Mouse (Mus musculus) stomach, embryonic 14.5 days (tissue): Measurements from ENCODE around the gene Nfkbiz. TPM values are rescaled to one million over a fixed set of nuclear protein-coding genes. Genes with fewer than 3 reads are reported as not detected.
A peak's percentile ranks its signal among the peaks of the same experiment; 100 is the strongest.
"Not testable (repeated sequence)": the region's sequence is repeated elsewhere in the genome, so short reads cannot be mapped to it uniquely, and the experiment has no call there.

Experiments
- ATAC-seq: fragments of 200-750 bp; cut with Nextera tagmentation; 2 replicates; pipeline ENCODE4 v1.8.0; 2017; ENCODE audit warnings: low read depth, moderate TSS enrichment; ENCODE audit not compliant: insufficient number of reproducible peaks, insufficient read depth, low FRiP score
- H3K27ac ChIP-seq: fragments of 300-500 bp; sonication (generic); 2 replicates; pipeline ENCODE4 v1.5.1; 2014; ENCODE audit warnings: mild to moderate bottlenecking, low read length, moderate library complexity, mixed read lengths
- H3K27me3 ChIP-seq: fragments of 300-500 bp; sonication (generic); 2 replicates; pipeline ENCODE4 v1.6.1; 2014; ENCODE audit warnings: low read length, control low read depth, mixed read lengths; ENCODE audit not compliant: control insufficient read depth, insufficient read depth
- H3K36me3 ChIP-seq: fragments of 300-500 bp; sonication (generic); 2 replicates; pipeline ENCODE4 v1.6.1; 2014; ENCODE audit warnings: mild to moderate bottlenecking, control low read depth, low read length, moderate library complexity, mixed read lengths; ENCODE audit not compliant: control insufficient read depth, insufficient read depth
- H3K4me1 ChIP-seq: fragments of 300-500 bp; sonication (generic); 2 replicates; pipeline ENCODE4 v1.6.1; 2014; ENCODE audit warnings: low read length, control low read depth, mixed read lengths; ENCODE audit not compliant: control insufficient read depth, insufficient read depth
- H3K4me2 ChIP-seq: fragments of 300-500 bp; sonication (generic); replicated peaks from 2 replicates; pipeline ENCODE4 v1.6.1; 2014; ENCODE audit warnings: low read depth, low read length, control low read depth
- H3K4me3 ChIP-seq: fragments of 300-500 bp; sonication (generic); 2 replicates; pipeline ENCODE4 v1.5.1; 2014; ENCODE audit warnings: low read depth, low read length, control low read depth
- H3K9ac ChIP-seq: fragments of 300-500 bp; sonication (generic); replicated peaks from 2 replicates; pipeline ENCODE4 v1.6.1; 2014; ENCODE audit warnings: low read depth, mild to moderate bottlenecking, control low read depth, low read length, moderate library complexity, mixed read lengths
- H3K9me3 ChIP-seq: fragments of 300-500 bp; sonication (generic); 2 replicates; pipeline ENCODE4 v1.6.1; 2016; ENCODE audit warnings: low read depth, low read length, control low read depth; ENCODE audit not compliant: control insufficient read depth
- WGBS: fragments of 180-500 bp; shearing (Covaris S2); extraction: QIAGEN DNeasy Blood & Tissue Kit; methylation state at CpG from one replicate; pipeline ENCODE4 v1.1.7; 2014; 5-methylcytosine and 5-hydroxymethylcytosine counted together
- polyA plus RNA-seq: library from polyadenylated mRNA; unstranded; fragments of >200 nt; fragmentation: Nextera tagmentation; extraction: Ambion mirVana; gene quantifications from 2 replicates; pipeline ENCODE4 v1.2.1, GENCODE M21; 2014

Gene Nfkbiz
- polyA plus RNA-seq, result 6.4 and 8.3 TPM in 2 replicates

DNA sequence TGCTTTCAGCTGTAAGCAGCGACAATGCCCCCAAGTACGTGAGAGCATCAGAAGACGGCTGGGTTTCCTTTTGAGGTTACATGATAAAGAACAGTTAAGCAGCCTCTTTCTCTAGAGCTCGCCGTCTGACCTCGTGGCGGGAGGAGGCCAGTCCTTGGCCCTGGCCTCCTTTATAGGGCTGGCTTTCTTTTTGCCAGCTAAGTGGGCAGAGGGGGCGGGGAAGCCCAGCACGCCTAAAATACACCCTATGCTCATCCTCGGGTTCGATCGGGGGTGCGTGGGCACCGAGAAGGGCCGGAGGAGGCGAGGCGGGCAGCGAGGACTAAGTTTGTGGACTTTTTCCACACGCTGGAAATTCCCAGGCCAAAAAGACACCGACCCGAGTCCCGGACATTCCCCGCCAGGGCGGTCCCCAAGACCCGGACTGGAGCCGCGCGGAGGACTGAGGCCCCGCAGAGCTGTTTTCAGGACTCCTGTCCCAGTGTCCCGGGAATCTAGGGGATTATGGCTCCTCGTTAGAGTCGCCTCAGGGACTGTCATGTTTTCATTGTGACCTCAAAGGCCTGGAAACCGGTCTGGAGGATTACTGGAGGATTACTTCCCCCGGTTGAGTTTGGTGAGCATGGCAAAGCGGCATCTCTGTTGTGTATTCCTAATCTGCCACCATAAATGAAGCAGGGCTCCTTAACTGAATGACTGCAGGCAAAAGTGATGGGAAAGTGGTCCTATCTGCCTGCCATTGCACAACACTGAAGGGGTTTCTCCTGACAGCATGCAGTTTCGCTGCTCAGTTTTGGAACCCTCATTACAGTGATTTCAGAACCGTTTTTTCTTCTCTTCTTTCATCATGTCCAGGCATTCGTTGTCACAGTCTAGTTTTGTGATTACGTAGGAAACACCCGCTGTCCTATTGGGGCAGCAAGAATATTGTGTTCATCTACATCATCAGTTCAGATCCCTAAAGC is at the start of gene Nfkbiz:
Gene Nfkbiz, minus strand, starts transcription at position 390 of the 965 bp plus-strand sequence.
- peak within 1 kb of the TSS; percentile 72 for H3K27ac ChIP-seq
- H3K4me1 ChIP-seq, result no peaks in the 10 kb centered on the region
- no peaks in the 10 kb centered on the region for H3K27me3 ChIP-seq
- no peaks in the 10 kb centered on the region for H3K9me3 ChIP-seq
- peak; percentile 91 for ATAC-seq
- H3K4me3 ChIP-seq, result peak within 1 kb of the TSS; percentile 61
- peak within 1 kb of the TSS; percentile 72 for H3K4me2 ChIP-seq
- H3K9ac ChIP-seq, result peak within 1 kb of the TSS; percentile 61
- WGBS, result under 1% methylated on average over 40 of the region's 40 CpGs
- no peaks in the 10 kb centered on the region for H3K36me3 ChIP-seq

- H3K27ac ChIP-seq, result no peak overlapping the region
- ATAC-seq, result no peak
- no peaks in the 10 kb centered on the region for H3K9me3 ChIP-seq
- no peak overlapping the region for H3K9ac ChIP-seq
- peaks cover 4% of the 10 kb centered on the region; the same call in 1 of the 2 replicates for H3K36me3 ChIP-seq
- no peaks in the 10 kb centered on the region for H3K4me1 ChIP-seq
- H3K4me3 ChIP-seq, result no peak overlapping the region
- no peaks in the 10 kb centered on the region for H3K27me3 ChIP-seq
- no peak overlapping the region for H3K4me2 ChIP-seq
- WGBS, result 62% methylated on average over 7 of the region's 7 CpGs
These were observed 49.3 kb upstream of the Nfkbiz start for GRCm38 (mm10) chr16:55887814-55888583.

- Histone ChIP-seq H3K27me3 (no peaks in the 10 kb centered on the region), H3K27ac (no peak overlapping the region), H3K36me3 (no peaks in the 10 kb centered on the region), H3K9ac (no peak overlapping the region), H3K4me2 (no peak overlapping the region), H3K9me3 (no peaks in the 10 kb centered on the region), H3K4me3 (no peak overlapping the region), H3K4me1 (no peaks in the 10 kb centered on the region)
- ATAC-seq, result no peak
- WGBS, result 85% methylated on average over 11 of the region's 11 CpGs
These were observed 45.5 kb upstream of the Nfkbiz start for GRCm38 (mm10) chr16:55884246-55884645.

DNA sequence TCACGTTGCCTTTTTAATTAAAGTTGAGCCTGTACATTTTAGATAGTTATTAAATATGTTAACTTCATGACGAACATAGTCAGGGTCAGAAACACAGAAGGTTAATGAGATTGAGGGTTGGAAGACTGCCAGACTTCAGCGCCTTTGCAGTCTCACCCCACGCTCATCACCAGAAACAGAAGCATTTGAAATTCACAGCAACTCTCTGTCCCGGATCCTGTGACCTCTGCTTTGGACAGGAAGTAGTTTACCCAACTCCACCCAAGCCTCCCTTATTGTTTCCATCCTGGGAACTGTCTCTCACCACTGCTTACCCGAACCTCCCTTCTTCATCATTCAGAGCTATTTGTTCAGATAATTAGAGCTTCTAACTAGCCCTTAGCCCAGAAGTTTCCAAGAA is 37.3 kb upstream of the Nfkbiz start:
- Histone ChIP-seq H3K4me3 (no peak overlapping the region), H3K9ac (no peak overlapping the region), H3K9me3 (no peaks in the 10 kb centered on the region), H3K27me3 (no peaks in the 10 kb centered on the region), H3K27ac (no peak overlapping the region), H3K36me3 (no peaks in the 10 kb centered on the region), H3K4me2 (no peak overlapping the region), H3K4me1 (no peaks in the 10 kb centered on the region)
- 61% methylated on average over 6 of the region's 6 CpGs for WGBS
- ATAC-seq, result no peak

DNA sequence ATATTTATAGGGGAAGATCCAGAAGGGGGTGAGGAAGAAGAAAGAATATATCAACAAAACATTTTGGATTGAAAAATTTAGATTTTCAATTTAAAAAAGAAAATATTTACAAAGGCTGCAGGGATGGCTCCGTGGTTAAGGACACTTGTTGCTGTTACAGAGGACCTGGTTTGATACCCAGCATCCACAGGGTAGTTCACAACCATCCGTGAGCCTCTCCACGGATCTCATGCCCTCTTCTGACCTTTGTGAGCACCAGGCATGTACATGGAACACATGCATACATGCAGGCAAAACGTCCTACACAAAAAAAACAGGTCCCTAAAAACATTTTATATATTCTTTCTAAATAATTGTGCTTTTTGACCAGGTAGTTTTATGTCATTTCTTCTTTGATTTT is 25.1 kb upstream of the Nfkbiz start:
- Histone ChIP-seq H3K4me2 (no peak overlapping the region), H3K27ac (no peak overlapping the region), H3K9me3 (no peaks in the 10 kb centered on the region), H3K36me3 (no peaks in the 10 kb centered on the region), H3K4me1 (no peaks in the 10 kb centered on the region), H3K9ac (no peak overlapping the region), H3K27me3 (no peaks in the 10 kb centered on the region), H3K4me3 (no peak overlapping the region)
- ATAC-seq, result no peak
- WGBS, result 61% methylated on average over 4 of the region's 4 CpGs

DNA sequence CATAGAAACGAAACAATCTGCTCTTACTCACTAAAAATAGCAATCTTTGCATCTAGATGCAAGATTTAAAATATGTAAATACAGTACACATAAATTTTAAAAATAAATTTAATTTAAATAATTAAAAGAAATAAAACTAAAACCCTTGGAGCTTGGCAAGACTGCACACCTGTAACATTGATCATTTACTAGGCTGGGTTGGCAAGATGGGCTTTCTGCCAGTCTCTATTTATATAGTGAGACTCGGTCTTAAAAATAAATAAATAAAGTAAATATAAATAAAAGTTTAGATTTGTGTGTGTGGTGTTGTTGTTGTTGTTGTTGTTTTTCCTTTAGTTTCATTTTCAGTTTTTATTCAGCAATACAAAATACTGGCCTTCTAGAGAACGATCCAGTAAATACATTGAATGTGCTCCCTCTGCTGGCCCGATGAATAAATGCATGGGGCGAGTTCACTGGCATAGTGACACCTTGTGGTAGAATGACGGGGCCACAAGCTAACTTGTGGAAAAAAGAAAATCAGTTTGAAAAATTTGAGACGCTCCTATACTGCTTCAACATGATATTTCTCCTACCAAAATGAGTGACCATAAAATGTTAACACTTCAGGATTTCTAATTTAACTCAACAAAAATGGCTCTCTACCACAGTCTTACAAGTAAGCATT is 24.6 kb upstream of the Nfkbiz start:
- H3K9me3 ChIP-seq, result no peaks in the 10 kb centered on the region
- no peak for ATAC-seq
- H3K4me3 ChIP-seq, result no peak overlapping the region
- H3K4me1 ChIP-seq, result no peaks in the 10 kb centered on the region
- H3K9ac ChIP-seq, result no peak overlapping the region
- H3K27me3 ChIP-seq, result no peaks in the 10 kb centered on the region
- WGBS, result 24% methylated on average over 7 of the region's 7 CpGs
- no peak overlapping the region for H3K27ac ChIP-seq
- no peak overlapping the region for H3K4me2 ChIP-seq
- H3K36me3 ChIP-seq, result no peaks in the 10 kb centered on the region

- 87% methylated on average over 3 of the region's 3 CpGs for WGBS
- no peak overlapping the region for H3K4me2 ChIP-seq
- no peak overlapping the region for H3K4me3 ChIP-seq
- no peaks in the 10 kb centered on the region for H3K4me1 ChIP-seq
- no peaks in the 10 kb centered on the region for H3K27me3 ChIP-seq
- H3K9me3 ChIP-seq, result no peaks in the 10 kb centered on the region
- H3K9ac ChIP-seq, result no peak overlapping the region
- H3K27ac ChIP-seq, result no peak overlapping the region
- no peak for ATAC-seq
- no peaks in the 10 kb centered on the region for H3K36me3 ChIP-seq
These were observed 22.4 kb upstream of the Nfkbiz start for GRCm38 (mm10) chr16:55861104-55861503.

DNA sequence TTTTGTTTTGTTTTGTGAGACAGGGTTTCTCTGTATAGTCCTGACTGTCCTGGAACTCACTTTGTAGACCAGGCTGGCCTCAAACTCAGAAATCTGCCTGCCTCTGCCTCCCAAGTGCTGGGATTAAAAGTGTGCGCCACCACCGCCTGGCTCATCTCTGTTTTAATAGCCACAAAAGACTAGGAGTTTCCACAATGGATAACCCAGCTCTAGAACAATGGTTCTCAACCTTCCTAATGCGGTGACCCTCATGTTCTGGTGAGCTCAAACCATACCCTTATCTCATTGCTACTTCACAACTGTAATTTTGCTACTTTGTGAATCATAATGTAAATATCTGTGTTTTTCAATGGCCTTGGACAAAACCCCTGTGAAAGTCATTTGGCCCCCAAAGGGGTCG is 20.7 kb upstream of the Nfkbiz start:
- H3K4me2 ChIP-seq, H3K4me1 ChIP-seq, H3K9ac ChIP-seq, ATAC-seq, H3K36me3 ChIP-seq, H3K9me3 ChIP-seq, H3K4me3 ChIP-seq, H3K27ac ChIP-seq, H3K27me3 ChIP-seq: not testable (repeated sequence)
- WGBS, result 91% methylated on average over 4 of the region's 4 CpGs
